Mouse (Mus musculus): ENCODE data around the gene Lhx5.

DNA sequence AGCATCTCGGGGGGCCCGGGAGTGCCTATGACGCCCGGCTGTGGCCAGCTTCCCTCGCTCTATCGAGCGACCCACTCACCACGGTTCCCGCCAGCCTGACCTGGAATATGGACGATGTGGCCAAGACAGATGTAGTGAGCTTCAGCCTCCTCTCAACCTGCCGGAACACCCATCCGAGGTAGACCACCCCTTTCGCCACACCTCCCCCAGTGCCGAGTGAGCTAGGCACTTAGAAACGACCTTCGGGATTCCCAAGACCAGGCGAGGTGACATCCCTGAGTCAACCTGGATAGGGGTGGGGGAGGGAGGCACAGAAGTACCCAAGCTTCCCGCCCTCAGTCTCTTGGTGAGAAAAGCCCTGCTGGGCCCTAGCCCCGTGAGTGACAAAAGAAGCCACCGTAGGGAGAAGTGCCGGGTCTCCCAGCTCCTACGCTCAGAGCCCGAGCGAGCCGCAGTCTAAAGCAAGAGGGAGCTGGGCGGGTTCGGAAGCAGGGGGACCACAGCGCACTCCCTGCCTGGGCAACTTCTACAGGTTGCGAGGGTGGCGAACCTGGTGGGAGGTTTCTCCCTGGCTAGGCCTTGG is 407 bp upstream of the Lhx5 start:
- TF ChIP-seq ZKSCAN1 (IDR thresholded peaks at IDR 0.05; ENCODE audit: borderline replicate concordance, low read depth, low read length) (no peak), POLR2A (IDR thresholded peaks at IDR 0.05; ENCODE audit: low read depth, low read length) (no peak), ZMIZ1 (IDR thresholded peaks at IDR 0.05; ENCODE audit: low read depth, low read length) (no peak)
